Mouse (Mus musculus) liver, embryonic 16.5 days (tissue): ENCODE measurements around the gene Chrna10. TPM values are rescaled to one million over a fixed set of nuclear protein-coding genes. Genes with fewer than 3 reads are reported as not detected.

Source experiments
- ATAC-seq: fragments of 200-750 bp; cut with Nextera tagmentation; 2 replicates; pipeline ENCODE4 v1.8.0; 2017; ENCODE audit warnings: low read depth, mild to moderate bottlenecking, moderate number of reproducible peaks, moderate library complexity
- H3K27ac ChIP-seq: fragments of 300-500 bp; sonication (generic); 2 replicates; pipeline ENCODE4 v1.5.1; 2014; ENCODE audit warnings: mild to moderate bottlenecking, low read length
- H3K27me3 ChIP-seq: fragments of 300-500 bp; sonication (generic); 2 replicates; pipeline ENCODE4 v1.6.1; 2014; ENCODE audit warnings: low read depth, low read length, mixed read lengths; ENCODE audit not compliant: control insufficient read depth, insufficient read depth
- H3K36me3 ChIP-seq: fragments of 300-500 bp; sonication (generic); 2 replicates; pipeline ENCODE4 v1.6.1; 2014; ENCODE audit warnings: mild to moderate bottlenecking; ENCODE audit not compliant: control insufficient read depth, insufficient read depth
- H3K4me1 ChIP-seq: fragments of 300-500 bp; sonication (generic); 2 replicates; pipeline ENCODE4 v1.6.1; 2014; ENCODE audit warnings: low read depth, low read length, mixed read lengths; ENCODE audit not compliant: control insufficient read depth
- H3K4me2 ChIP-seq: fragments of 300-500 bp; sonication (generic); 2 replicates; pipeline ENCODE4 v1.6.1; 2014; ENCODE audit warnings: low read depth, low read length, mixed read lengths
- H3K4me3 ChIP-seq: fragments of 300-500 bp; sonication (generic); 2 replicates; pipeline ENCODE4 v1.5.1; 2014; ENCODE audit warnings: low read depth, mild to moderate bottlenecking, low read length
- H3K9ac ChIP-seq: fragments of 300-500 bp; sonication (generic); 2 replicates; pipeline ENCODE4 v1.6.1; 2014; ENCODE audit warnings: low read depth, low read length
- H3K9me3 ChIP-seq: fragments of 300-500 bp; sonication (generic); replicated peaks from 2 replicates; pipeline ENCODE4 v1.6.1; 2016; ENCODE audit warnings: low read length; ENCODE audit not compliant: control insufficient read depth
- WGBS: fragments of 180-500 bp; shearing (Covaris S2); extraction: QIAGEN DNeasy Blood & Tissue Kit; methylation state at CpG from one replicate; pipeline ENCODE4 v1.1.7; 2014; ENCODE audit not compliant: insufficient replicate concordance; 5-methylcytosine and 5-hydroxymethylcytosine counted together
- polyA plus RNA-seq: library from polyadenylated mRNA; unstranded; fragments of >200 nt; fragmentation: Nextera tagmentation; extraction: Ambion mirVana; gene quantifications from 2 replicates; pipeline ENCODE4 v1.2.1, GENCODE M21; 2015

The Chrna10 gene
- polyA plus RNA-seq, 1 experiment from 2014 or later = not detected

GRCm38 (mm10) chr7:102099760-102100661 lies 16.6 kb downstream of the Chrna10 start:
- 6% methylated on average over 30 of the region's 30 CpGs for WGBS
- H3K4me1 ChIP-seq = peaks cover 22% of the 10 kb centered on the region
- ATAC-seq = peak; percentile 52
- H3K9ac ChIP-seq = no peak overlapping the region
- H3K9me3 ChIP-seq = no peaks in the 10 kb centered on the region
- peak overlapping the region; percentile 50 for H3K4me3 ChIP-seq
- no peaks in the 10 kb centered on the region for H3K36me3 ChIP-seq
- H3K27ac ChIP-seq = no peak overlapping the region
- peak overlapping the region; percentile 80 for H3K4me2 ChIP-seq
- no peaks in the 10 kb centered on the region for H3K27me3 ChIP-seq

DNA sequence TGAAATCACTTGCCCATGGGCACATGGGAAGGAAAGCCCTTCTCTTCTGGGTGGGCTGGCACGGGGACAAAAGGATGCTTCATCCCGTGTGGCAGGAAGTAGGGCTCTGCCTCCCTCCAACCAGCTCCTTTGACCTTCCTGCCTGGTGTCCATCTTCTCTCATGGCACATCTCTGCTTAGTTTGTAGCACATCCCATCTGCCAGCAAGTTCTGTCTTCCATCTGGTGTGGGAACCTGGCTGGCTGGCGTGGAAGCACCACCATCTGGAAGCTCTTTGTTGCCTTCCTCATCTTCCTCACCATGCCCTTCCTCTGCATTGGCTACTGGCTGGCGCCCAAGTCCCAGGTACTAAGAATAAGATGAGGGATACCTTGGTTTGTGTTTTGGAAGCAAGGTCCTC lies 29.3 kb downstream of the Chrna10 start:
- Histone ChIP-seq H3K9ac (no peak overlapping the region), H3K4me3 (no peak overlapping the region), H3K27ac (no peak overlapping the region), H3K4me1 (no peaks in the 10 kb centered on the region), H3K27me3 (no peaks in the 10 kb centered on the region), H3K9me3 (no peaks in the 10 kb centered on the region), H3K4me2 (no peak overlapping the region), H3K36me3 (no peaks in the 10 kb centered on the region; the same call in 1 of the 2 replicates)
- 63% methylated on average over 4 of the region's 4 CpGs for WGBS
- no peak for ATAC-seq

DNA sequence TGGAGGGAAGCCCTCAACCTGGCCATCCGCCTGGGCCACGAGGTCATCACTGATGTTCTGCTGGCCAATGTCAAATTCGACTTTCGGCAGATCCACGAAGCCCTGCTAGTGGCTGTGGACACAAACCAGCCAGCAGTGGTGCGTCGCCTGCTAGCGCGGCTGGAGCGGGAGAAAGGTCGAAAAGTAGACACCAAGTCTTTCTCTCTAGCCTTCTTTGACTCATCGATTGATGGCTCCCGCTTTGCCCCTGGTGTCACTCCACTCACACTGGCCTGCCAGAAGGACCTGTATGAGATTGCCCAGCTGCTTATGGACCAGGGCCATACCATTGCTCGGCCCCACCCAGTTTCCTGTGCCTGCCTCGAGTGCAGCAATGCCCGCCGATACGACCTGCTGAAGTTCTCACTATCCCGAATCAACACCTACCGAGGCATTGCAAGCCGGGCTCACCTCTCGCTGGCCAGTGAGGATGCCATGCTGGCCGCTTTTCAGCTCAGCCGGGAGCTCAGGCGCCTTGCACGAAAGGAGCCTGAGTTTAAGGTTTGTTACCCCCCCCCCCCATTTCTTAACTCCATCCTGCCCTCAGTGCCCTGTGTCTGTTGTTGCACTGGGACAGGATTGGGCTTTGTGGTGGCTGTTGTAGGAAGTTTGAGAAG lies 32.5 kb downstream of the Chrna10 start:
- no peak for ATAC-seq
- no peak overlapping the region for H3K9ac ChIP-seq
- no peaks in the 10 kb centered on the region for H3K27me3 ChIP-seq
- H3K4me1 ChIP-seq = no peaks in the 10 kb centered on the region
- H3K36me3 ChIP-seq = peaks cover 17% of the 10 kb centered on the region
- H3K4me2 ChIP-seq = no peak overlapping the region
- H3K9me3 ChIP-seq = no peaks in the 10 kb centered on the region
- no peak overlapping the region for H3K27ac ChIP-seq
- H3K4me3 ChIP-seq = no peak overlapping the region
- 85% methylated on average over 26 of the region's 26 CpGs for WGBS

GRCm38 (mm10) chr7:102082816-102083215 lies 33.8 kb downstream of the Chrna10 start, which contains the start of gene Trpc2:
Gene Trpc2 (plus strand): TSS chr7:102083116.
- peaks cover 26% of the 10 kb centered on the region for H3K36me3 ChIP-seq

DNA sequence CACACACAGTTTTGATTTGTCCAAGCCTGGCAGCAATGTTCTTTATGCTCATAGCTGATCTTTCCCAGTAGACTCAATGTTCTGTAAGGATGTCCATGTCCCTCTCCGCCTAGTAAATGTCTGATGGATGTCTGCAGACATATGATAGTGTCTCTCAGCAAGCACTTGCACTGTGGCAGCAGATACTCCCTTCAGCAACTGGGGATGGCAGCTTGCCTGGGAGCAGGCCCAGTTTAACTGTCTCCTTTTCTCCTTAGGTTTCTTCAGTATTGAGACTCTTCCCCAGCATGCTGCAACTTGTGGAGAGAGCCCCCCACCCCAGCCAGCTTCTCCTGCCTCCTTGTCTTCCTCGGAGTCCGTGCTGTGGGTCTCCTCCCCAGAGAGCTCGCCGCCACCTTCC lies 34.8 kb downstream of the Chrna10 start:
- Histone ChIP-seq H3K4me2 (no peak overlapping the region), H3K9me3 (no peaks in the 10 kb centered on the region), H3K27me3 (no peaks in the 10 kb centered on the region), H3K4me1 (no peaks in the 10 kb centered on the region), H3K4me3 (no peak overlapping the region), H3K36me3 (peaks cover 36% of the 10 kb centered on the region), H3K27ac (no peak overlapping the region), H3K9ac (no peak overlapping the region)
- WGBS = 88% methylated on average over 5 of the region's 5 CpGs
- no peak for ATAC-seq

More at GRCm38 (mm10) chr7:102082816-102083215, 33.8 kb downstream of the Chrna10 start, which contains the start of gene Trpc2:
- no peak for ATAC-seq
- H3K4me3 ChIP-seq = no peak within 1 kb of the TSS
- H3K9me3 ChIP-seq = no peaks in the 10 kb centered on the region
- WGBS = 74% methylated on average over 5 of the region's 5 CpGs
- H3K27ac ChIP-seq = no peak within 1 kb of the TSS
- no peaks in the 10 kb centered on the region for H3K4me1 ChIP-seq
- no peak within 1 kb of the TSS for H3K9ac ChIP-seq
- H3K4me2 ChIP-seq = no peak within 1 kb of the TSS
- H3K27me3 ChIP-seq = no peaks in the 10 kb centered on the region

DNA sequence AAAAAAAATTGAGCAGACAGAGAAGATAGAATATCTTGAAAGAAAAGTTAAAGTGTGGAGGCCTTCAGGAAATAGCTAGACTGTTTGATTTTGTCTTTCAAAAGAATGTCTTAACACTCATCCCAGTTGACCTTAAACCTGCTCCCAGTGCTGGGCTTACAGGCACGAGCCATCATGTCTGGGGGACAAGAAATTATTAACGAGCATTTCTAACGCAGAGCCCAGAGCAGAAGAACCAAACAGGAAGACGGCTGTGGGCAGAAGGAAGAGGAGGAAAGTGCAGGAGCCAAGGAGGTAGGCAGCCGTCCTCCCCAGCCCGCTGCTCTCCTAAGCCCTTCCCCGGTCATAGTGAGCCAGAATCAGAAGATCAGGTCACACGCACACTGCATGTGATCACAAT lies 36.3 kb downstream of the Chrna10 start:
- H3K36me3 ChIP-seq = peaks cover 44% of the 10 kb centered on the region
- no peak overlapping the region for H3K27ac ChIP-seq
- no peaks in the 10 kb centered on the region for H3K4me1 ChIP-seq
- no peaks in the 10 kb centered on the region for H3K27me3 ChIP-seq
- no peak overlapping the region for H3K9ac ChIP-seq
- no peak overlapping the region for H3K4me2 ChIP-seq
- H3K4me3 ChIP-seq = no peak overlapping the region
- no peak for ATAC-seq
- WGBS = 85% methylated on average over 8 of the region's 8 CpGs
- no peaks in the 10 kb centered on the region for H3K9me3 ChIP-seq

DNA sequence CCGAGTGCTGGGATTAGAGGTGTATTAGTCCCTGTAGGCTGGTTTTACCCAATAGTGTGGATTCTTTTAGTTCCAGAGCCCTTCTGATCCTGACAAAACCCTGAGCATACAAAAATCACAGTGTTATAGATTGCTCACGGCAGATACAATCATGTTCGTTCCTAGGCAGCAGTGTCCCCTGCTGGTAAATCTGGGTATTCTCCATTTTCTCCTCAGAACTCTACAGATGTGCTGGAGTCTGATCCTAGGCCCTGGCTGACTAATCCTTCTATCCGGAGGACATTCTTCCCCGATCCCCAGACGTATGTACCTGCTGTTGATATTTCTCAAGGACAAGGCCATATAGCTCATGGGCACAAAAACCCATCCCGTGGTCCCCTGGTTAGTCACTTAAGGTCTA lies 38.1 kb downstream of the Chrna10 start:
- H3K9me3 ChIP-seq = no peaks in the 10 kb centered on the region
- peaks cover 49% of the 10 kb centered on the region for H3K36me3 ChIP-seq
- no peak overlapping the region for H3K9ac ChIP-seq
- no peaks in the 10 kb centered on the region for H3K27me3 ChIP-seq
- H3K4me1 ChIP-seq = no peaks in the 10 kb centered on the region
- H3K27ac ChIP-seq = no peak overlapping the region
- no peak overlapping the region for H3K4me2 ChIP-seq
- no peak overlapping the region for H3K4me3 ChIP-seq
- ATAC-seq = no peak
- 69% methylated on average over 7 of the region's 7 CpGs for WGBS

- H3K4me2 ChIP-seq = no peak overlapping the region
- peaks cover 54% of the 10 kb centered on the region for H3K36me3 ChIP-seq
- H3K4me1 ChIP-seq = no peaks in the 10 kb centered on the region
- WGBS = 82% methylated on average over 7 of the region's 7 CpGs
- H3K9ac ChIP-seq = no peak overlapping the region
- no peaks in the 10 kb centered on the region for H3K9me3 ChIP-seq
- H3K27me3 ChIP-seq = no peaks in the 10 kb centered on the region
- ATAC-seq = no peak
- no peak overlapping the region for H3K4me3 ChIP-seq
- H3K27ac ChIP-seq = no peak overlapping the region
Measured at GRCm38 (mm10) chr7:102076714-102077296, 39.8 kb downstream of the Chrna10 start.
